Mouse (Mus musculus) thymus, adult 2 months (tissue): ENCODE data around the gene Armc7. TPM values are rescaled to one million over a fixed set of nuclear protein-coding genes. Genes with fewer than 3 reads are reported as not detected.

Source experiments
- DNase-seq: peaks from one replicate; pipeline ENCODE4 v3.0.0; 2021
- H3K27ac ChIP-seq: fragments of 200-500 bp; 2 replicates; pipeline ENCODE4 v1.5.1; 2012; ENCODE audit warnings: low read length, control low read depth; ENCODE audit not compliant: control insufficient read depth, insufficient read depth
- H3K27me3 ChIP-seq: fragments of 200-500 bp; 2 replicates; pipeline ENCODE4 v1.6.1; 2012; ENCODE audit warnings: mild to moderate bottlenecking, low read length, moderate library complexity, mixed read lengths; ENCODE audit not compliant: control insufficient read depth, insufficient read depth
- H3K36me3 ChIP-seq: fragments of 200-500 bp; 2 replicates; pipeline ENCODE4 v1.6.1; 2012; ENCODE audit warnings: mild to moderate bottlenecking, low read length, moderate library complexity; ENCODE audit not compliant: control insufficient read depth, insufficient read depth
- H3K4me1 ChIP-seq: fragments of 200-500 bp; replicated peaks from 2 replicates; pipeline ENCODE4 v1.6.1; 2012; ENCODE audit warnings: low read length; ENCODE audit not compliant: control insufficient read depth, insufficient read depth
- H3K4me3 ChIP-seq: fragments of 200-500 bp; 2 replicates; pipeline ENCODE4 v1.5.1; 2012; ENCODE audit warnings: mild to moderate bottlenecking, low read length, control low read depth, moderate library complexity; ENCODE audit not compliant: control insufficient read depth, insufficient read depth
- CTCF ChIP-seq: fragments of 200-500 bp; IDR thresholded peaks from 2 replicates; pipeline ENCODE4 v1.5.1; 2012; ENCODE audit warnings: mild to moderate bottlenecking, control low read depth, low read length, moderate library complexity, borderline replicate concordance; ENCODE audit not compliant: control insufficient read depth, poor library complexity, insufficient read depth; ENCODE audit errors: extremely low read depth
- POLR2A ChIP-seq: fragments of 200-500 bp; IDR thresholded peaks from 2 replicates; pipeline ENCODE4 v1.6.1; 2012; ENCODE audit warnings: mild to moderate bottlenecking, low read length, control low read depth, moderate library complexity; ENCODE audit not compliant: control insufficient read depth, poor library complexity, insufficient read depth; ENCODE audit errors: extremely low read depth
- WGBS: fragments of 180-500 bp; shearing (Covaris S2); methylation state at CpG from one replicate; pipeline ENCODE4 v1.1.7; 2018; 5-methylcytosine and 5-hydroxymethylcytosine counted together
- polyA plus RNA-seq: library from polyadenylated mRNA; depleted of rRNA; stranded (reverse); fragments of >200 nt; gene quantifications from 2 replicates; pipeline ENCODE4 v1.2.3, GENCODE M21; 2012

Armc7 gene
- polyA plus RNA-seq, 1 experiment, result 91.3 TPM

DNA sequence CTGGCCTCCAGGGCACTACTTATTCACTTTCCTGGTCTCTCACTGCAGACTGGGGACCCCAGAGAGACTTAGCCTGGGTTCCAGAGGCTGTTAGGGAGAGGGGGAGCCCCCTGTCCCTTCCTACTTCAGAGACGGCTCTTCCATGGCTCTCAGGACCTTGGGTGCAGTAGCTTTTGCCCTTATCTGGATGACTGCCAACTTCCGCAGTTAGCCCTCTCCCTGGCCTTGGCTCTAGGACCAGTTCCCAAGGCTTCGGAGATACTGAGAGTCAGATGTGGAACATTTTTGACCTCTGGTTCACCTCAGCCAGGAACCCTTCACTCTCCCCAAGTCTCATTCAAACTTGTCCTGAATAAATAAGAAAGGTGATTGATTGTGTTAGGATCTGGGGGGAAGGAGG is 28.6 kb upstream of the Armc7 start:
- no peak for DNase-seq
- Histone ChIP-seq H3K4me3 (no peak overlapping the region), H3K4me1 (peaks cover 44% of the 10 kb centered on the region), H3K36me3 (no peaks in the 10 kb centered on the region), H3K27me3 (no peaks in the 10 kb centered on the region), H3K27ac (no peak overlapping the region)
- 94% methylated on average over 3 of the region's 3 CpGs for WGBS
- TF ChIP-seq CTCF (no peak), POLR2A (no peak)

DNA sequence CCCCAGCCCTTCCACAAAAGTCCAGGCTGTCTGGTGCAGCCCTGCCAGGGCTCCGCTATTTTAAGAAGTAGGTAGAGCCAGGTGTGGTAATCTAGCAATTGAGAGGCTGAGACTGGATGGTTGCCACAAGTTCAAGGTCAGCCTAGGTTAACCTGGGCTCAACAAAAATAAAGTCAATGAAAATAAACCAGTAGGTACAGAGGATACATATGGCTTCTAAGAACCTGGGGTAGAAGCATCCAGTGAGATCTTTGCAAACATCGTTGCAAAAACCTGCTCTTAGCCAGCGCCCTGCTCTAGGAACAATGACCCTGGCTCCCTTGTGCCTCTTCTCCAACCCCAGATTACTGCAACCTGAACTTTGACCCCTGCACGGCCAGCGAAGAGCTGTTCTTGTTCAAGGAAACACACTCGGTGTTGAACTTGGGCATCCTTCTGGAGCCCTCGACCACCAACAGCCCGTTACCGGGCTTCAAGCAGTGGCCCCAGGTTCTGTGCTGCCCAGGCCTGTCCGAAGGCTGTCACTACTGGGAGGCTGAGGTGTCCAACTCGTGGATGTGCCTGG is 28.1 kb upstream of the Armc7 start:
- Histone ChIP-seq H3K4me1 (peaks cover 46% of the 10 kb centered on the region), H3K27me3 (no peaks in the 10 kb centered on the region), H3K36me3 (no peaks in the 10 kb centered on the region), H3K27ac (no peak overlapping the region), H3K4me3 (no peak overlapping the region)
- DNase-seq, result no peak
- 96% methylated on average over 11 of the region's 11 CpGs for WGBS
- TF ChIP-seq POLR2A (no peak), CTCF (no peak)

DNA sequence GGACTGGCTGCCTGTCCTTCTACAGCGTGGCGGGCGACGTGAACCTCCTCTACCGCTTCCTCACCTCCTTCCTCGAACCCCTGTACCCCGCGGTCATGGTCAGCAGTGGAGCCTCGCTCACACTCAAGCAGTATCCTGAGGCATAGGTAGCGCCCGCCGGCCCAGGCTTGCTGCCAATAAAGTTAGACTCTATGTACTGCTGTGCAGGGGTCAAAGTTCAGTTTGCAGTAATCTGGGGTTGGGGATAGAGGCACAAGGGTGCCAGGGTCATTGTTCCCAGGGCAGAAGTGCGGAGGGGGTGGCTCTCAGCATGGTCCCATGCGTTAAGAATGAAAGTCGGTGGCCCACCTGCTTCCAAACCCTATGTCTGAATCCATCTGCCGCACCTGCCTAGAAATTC is 27.4 kb upstream of the Armc7 start:
- no peaks in the 10 kb centered on the region for H3K27me3 ChIP-seq
- 96% methylated on average over 16 of the region's 16 CpGs for WGBS
- H3K36me3 ChIP-seq, result no peaks in the 10 kb centered on the region
- peaks cover 48% of the 10 kb centered on the region for H3K4me1 ChIP-seq
- no peak overlapping the region for H3K4me3 ChIP-seq
- no peak overlapping the region for H3K27ac ChIP-seq
- DNase-seq, result no peak
- TF ChIP-seq POLR2A, result no peak
- no peak for TF ChIP-seq CTCF

DNA sequence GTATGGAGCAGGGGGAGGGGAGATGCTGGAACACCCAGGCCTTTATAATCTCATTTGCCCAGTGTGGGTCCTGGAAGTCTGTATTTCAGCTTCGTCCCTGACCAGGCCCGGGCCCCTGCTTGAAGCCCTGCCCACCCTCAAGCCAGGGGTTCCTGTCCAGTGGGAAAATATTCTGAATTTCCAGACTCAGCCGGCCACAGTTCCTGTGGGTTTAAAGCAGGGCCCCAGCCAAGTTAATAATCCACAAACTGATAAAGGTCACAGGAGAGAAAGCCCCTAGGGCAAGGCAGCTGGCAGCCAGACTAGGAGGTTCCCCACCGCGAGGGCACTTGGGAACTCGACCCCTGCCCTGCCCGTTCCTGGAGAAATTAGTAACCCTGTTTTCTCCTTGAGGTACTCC is 26.5 kb upstream of the Armc7 start:
- no peaks in the 10 kb centered on the region for H3K36me3 ChIP-seq
- 95% methylated on average over 7 of the region's 7 CpGs for WGBS
- no peak overlapping the region for H3K4me3 ChIP-seq
- peaks cover 56% of the 10 kb centered on the region for H3K4me1 ChIP-seq
- no peak for TF ChIP-seq CTCF
- no peak for TF ChIP-seq POLR2A
- no peak for DNase-seq
- H3K27me3 ChIP-seq, result no peaks in the 10 kb centered on the region
- no peak overlapping the region for H3K27ac ChIP-seq

DNA sequence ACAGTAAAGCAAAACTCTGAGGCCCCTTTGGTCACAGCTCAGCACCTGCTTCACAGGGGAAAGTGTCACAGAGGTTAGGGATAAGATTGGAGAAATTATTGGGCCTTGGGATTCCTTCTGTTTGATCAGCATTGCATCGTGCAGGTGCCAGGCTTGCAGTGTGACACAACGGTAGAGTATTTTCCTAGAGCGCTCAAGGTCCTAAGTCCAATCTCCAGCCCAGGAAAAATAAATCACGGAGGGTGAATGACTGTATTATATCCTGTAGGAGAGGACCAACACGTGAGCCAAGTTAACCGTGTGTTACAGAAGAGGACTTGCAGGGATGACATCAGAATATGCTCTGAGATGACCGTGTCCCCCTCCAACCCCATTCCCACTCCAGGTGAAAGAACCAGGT is 25.3 kb upstream of the Armc7 start:
- DNase-seq, result no peak
- peaks cover 55% of the 10 kb centered on the region for H3K4me1 ChIP-seq
- TF ChIP-seq POLR2A (no peak), CTCF (no peak)
- no peaks in the 10 kb centered on the region for H3K27me3 ChIP-seq
- H3K27ac ChIP-seq, result no peak overlapping the region
- WGBS, result 98% methylated on average over 7 of the region's 7 CpGs
- H3K4me3 ChIP-seq, result no peak overlapping the region
- H3K36me3 ChIP-seq, result no peaks in the 10 kb centered on the region

DNA sequence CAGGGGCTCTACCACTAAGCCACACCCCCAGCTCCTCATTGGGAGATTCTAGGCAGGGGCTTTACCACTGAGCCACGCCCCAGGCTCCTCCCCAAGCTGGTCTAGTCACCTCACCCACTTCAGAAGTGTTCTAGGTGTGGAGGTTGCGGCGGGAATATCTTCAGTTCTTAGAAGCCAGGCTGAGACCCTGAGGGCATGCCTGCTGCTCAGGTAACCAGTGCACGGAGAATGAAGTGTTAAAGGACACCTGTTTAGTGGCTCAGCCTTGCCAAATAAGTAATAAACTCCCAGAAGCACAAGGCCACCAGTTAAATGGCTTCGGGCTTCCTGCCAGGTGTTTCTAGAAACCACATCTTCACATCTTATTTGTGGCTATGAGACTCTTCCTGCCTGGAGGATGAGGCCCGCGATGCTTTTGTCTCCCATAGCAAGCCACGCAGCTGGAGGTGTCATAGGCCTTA is 23.7 kb upstream of the Armc7 start:
- DNase-seq, result peak; percentile 86
- Histone ChIP-seq H3K36me3 (no peaks in the 10 kb centered on the region), H3K27me3 (no peaks in the 10 kb centered on the region), H3K4me3 (no peak overlapping the region), H3K27ac (peak overlapping the region; percentile 99), H3K4me1 (peaks cover 47% of the 10 kb centered on the region)
- 4% methylated on average over 8 of the region's 8 CpGs for WGBS
- TF ChIP-seq CTCF (no peak), POLR2A (0 out of 2 replicates have a peak, but pooled peaks have one; percentile 26)

DNA sequence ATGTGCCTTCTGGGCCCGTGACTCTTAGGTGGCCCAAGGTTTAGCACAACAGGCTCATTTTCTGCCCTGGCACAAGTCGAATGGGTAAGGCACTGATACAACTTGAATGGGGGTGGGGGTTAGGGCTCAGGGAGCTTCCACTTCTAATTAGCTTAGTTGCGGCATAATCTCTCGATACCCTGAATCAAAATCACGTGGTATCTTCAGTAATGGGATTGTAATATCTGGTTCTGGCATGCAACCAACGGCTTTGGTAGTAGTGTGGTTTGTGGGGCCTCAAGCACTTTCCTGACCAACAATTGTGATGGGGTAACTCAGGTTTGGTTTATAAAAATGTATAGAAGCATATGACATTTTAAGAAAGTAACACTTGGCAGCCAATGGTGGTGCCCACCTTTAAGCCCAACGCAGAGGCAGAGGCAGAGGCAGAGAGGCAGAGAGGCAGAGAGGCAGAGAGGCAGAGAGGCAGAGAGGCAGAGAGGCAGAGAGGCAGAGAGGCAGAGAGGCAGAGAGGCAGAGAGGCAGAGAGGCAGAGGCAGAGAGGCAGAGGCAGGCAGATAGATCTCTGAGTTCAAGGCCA is 23.1 kb upstream of the Armc7 start:
- Histone ChIP-seq H3K27ac (peak overlapping the region; percentile 99), H3K4me1 (peaks cover 51% of the 10 kb centered on the region), H3K27me3 (no peaks in the 10 kb centered on the region), H3K36me3 (no peaks in the 10 kb centered on the region), H3K4me3 (no peak overlapping the region)
- WGBS, result 4% methylated on average over 7 of the region's 7 CpGs
- no peak for DNase-seq
- no peak for TF ChIP-seq CTCF
- no peak for TF ChIP-seq POLR2A
